ENCODE assay signal across 8 mouse cellular contexts in the genomic region with DNA sequence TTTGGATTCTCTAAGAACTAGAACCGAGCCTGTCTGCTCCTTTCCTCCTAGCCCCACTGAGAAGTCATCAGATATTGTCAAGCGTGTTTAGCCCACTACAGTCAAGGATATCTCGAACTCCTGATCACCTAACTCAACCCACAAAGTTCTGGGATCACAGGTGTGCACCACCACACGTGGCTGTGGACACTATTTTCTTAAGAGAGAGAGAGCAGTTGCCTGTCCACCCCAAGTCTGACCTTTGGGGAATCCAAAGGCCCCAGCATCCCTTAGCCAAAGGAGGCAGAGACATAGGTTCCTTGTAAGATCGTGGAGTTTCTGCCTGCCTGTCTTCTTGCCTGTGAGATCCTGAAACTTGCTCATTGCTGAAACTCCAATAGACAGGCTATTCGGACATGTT. TPM values are rescaled to one million over a fixed set of nuclear protein-coding genes. Genes with fewer than 3 reads are reported as not detected.
DNase-seq lines count a peak whose midpoint lies in the region; ATAC-seq and TF ChIP-seq lines count a peak whose summit lies in the region.

No protein-coding gene starts in this region.

- H3K4me3 ChIP-seq in heart, embryonic 11.5 days (ENCODE audit: low read depth, low read length), result peak overlapping the region; percentile 94
- H3K4me3 ChIP-seq in bone marrow macrophage, adult 2 months (ENCODE audit: insufficient read depth, low read length), result peak overlapping the region; percentile 68
- H3K4me3 ChIP-seq in hindbrain, embryonic 12.5 days, result peak overlapping the region; percentile 68
- H3K4me3 ChIP-seq in midbrain, embryonic 13.5 days (replicated peaks), result peak overlapping the region; percentile 96

- H3K4me1 ChIP-seq in heart, embryonic 11.5 days (ENCODE audit: control insufficient read depth, insufficient read depth, low read length), result peaks cover 9% of the 10 kb centered on the region
- peaks cover 13% of the 10 kb centered on the region for H3K4me1 ChIP-seq in bone marrow macrophage, adult 2 months (ENCODE audit: control insufficient read depth, insufficient read depth, low read length)
- peaks cover 20% of the 10 kb centered on the region for H3K4me1 ChIP-seq in hindbrain, embryonic 12.5 days
- H3K4me1 ChIP-seq in midbrain, embryonic 13.5 days (replicated peaks), result peaks cover 22% of the 10 kb centered on the region

- TF ChIP-seq CTCF in bone marrow macrophage, adult 2 months (IDR thresholded peaks at IDR 0.05; ENCODE audit: low read depth, low read length), result no peak

- intact Hi-C loops in heart, postnatal 36 days (cut with DNase I), result no loop called here
- intact Hi-C loops in left cerebral cortex, postnatal 14 days (cut with DNase I), result loop anchor here (10.0 kb wide), 1 partner anchor 472 kb away; a partner anchor contains a TSS

- H3K36me3 ChIP-seq in heart, embryonic 11.5 days (ENCODE audit: control insufficient read depth, insufficient read depth, low read length), result peaks cover 12% of the 10 kb centered on the region
- H3K36me3 ChIP-seq in hindbrain, embryonic 12.5 days, result peaks cover 24% of the 10 kb centered on the region
- peaks cover 26% of the 10 kb centered on the region for H3K36me3 ChIP-seq in midbrain, embryonic 13.5 days

- H3K9ac ChIP-seq in heart, embryonic 11.5 days (ENCODE audit: low read depth, low read length), result peak overlapping the region; percentile 72
- H3K9ac ChIP-seq in hindbrain, embryonic 12.5 days, result peak overlapping the region; percentile 55
- peak overlapping the region; percentile 69 for H3K9ac ChIP-seq in midbrain, embryonic 13.5 days (replicated peaks)

- peak overlapping the region; percentile 78 for H3K4me2 ChIP-seq in heart, embryonic 11.5 days
- peak overlapping the region; percentile 54 for H3K4me2 ChIP-seq in hindbrain, embryonic 12.5 days (replicated peaks)
- peak overlapping the region; percentile 90 for H3K4me2 ChIP-seq in midbrain, embryonic 13.5 days (replicated peaks)

- TF ChIP-seq POLR2A in bone marrow macrophage, adult 2 months (IDR thresholded peaks at IDR 0.05; ENCODE audit: borderline replicate concordance, low read depth, low read length), result no peak

- H3K27ac ChIP-seq in heart, embryonic 11.5 days (ENCODE audit: low read depth, low read length), result no peak overlapping the region
- peak overlapping the region; percentile 27; the same call in 1 of the 2 replicates for H3K27ac ChIP-seq in bone marrow macrophage, adult 2 months (ENCODE audit: insufficient read depth, low read depth, low read length)
- H3K27ac ChIP-seq in hindbrain, embryonic 12.5 days, result peak overlapping the region; percentile 26; the same call in 1 of the 2 replicates
- H3K27ac ChIP-seq in midbrain, embryonic 13.5 days, result peak overlapping the region; percentile 80

- WGBS in heart, embryonic 11.5 days (ENCODE audit: insufficient replicate concordance), result 24% methylated on average over 6 of the region's 6 CpGs
- whole genome bisulfite sequencing in hindbrain, embryonic 12.5 days, result 24% methylated on average over 6 of the region's 6 CpGs
- 25% methylated on average over 6 of the region's 6 CpGs for WGBS in midbrain, embryonic 13.5 days

- ATAC-seq in heart, embryonic 11.5 days (replicated peaks; ENCODE audit: insufficient number of reproducible peaks, low FRiP score, low TSS enrichment), result no peak
- ATAC-seq in hindbrain, embryonic 12.5 days (ENCODE audit: low FRiP score), result peak; percentile 32
- peak; percentile 29; the same call in 1 of the 2 replicates for ATAC-seq in midbrain, embryonic 13.5 days

- H3K27me3 ChIP-seq in heart, embryonic 11.5 days (ENCODE audit: control insufficient read depth, insufficient read depth, low read length), result no peaks in the 10 kb centered on the region
- no peaks in the 10 kb centered on the region for H3K27me3 ChIP-seq in hindbrain, embryonic 12.5 days
- H3K27me3 ChIP-seq in midbrain, embryonic 13.5 days, result no peaks in the 10 kb centered on the region

- no peaks in the 10 kb centered on the region for H3K9me3 ChIP-seq in heart, embryonic 11.5 days (replicated peaks; ENCODE audit: control insufficient read depth, low read length)
- H3K9me3 ChIP-seq in hindbrain, embryonic 12.5 days (replicated peaks), result no peaks in the 10 kb centered on the region
- no peaks in the 10 kb centered on the region for H3K9me3 ChIP-seq in midbrain, embryonic 13.5 days

- no peak for DNase-seq in heart, postnatal 36 days
- no peak for DNase-seq in right cerebral cortex, postnatal 25 days
- no peak for DNase-seq in spleen, postnatal 4 days (ENCODE audit: low spot score in 2 of 2)
- DNase-seq in left cerebral cortex, postnatal 14 days (ENCODE audit: low spot score in 2 of 2), result no peak

RNA-seq across cellular contexts. Expression of a gene that starts 0.6 kb away (rescaled TPM):
- polyA plus RNA-seq in heart, embryonic 11.5 days (2014; fragmentation: Nextera tagmentation; extraction: Ambion mirVana), result 408 and 438 TPM in 2 replicates
- 100 to 1,000 TPM; 517 to 581 TPM for total RNA-seq in heart, postnatal 36 days (2021)
- 950 and 963 TPM in 2 replicates for polyA plus RNA-seq in bone marrow macrophage, adult 2 months (2012; ENCODE audit: insufficient read depth, insufficient read length, missing spikeins)
- 344 and 432 TPM in 2 replicates for polyA plus RNA-seq in hindbrain, embryonic 12.5 days (2016; fragmentation: Nextera tagmentation; extraction: Ambion mirVana)
- 374 and 398 TPM in 2 replicates for polyA plus RNA-seq in midbrain, embryonic 13.5 days (2015; fragmentation: Nextera tagmentation; extraction: Ambion mirVana)
- 100 to 1,000 TPM; 398 to 437 TPM for total RNA-seq in left cerebral cortex, postnatal 14 days (2021)
